Mouse (Mus musculus): ENCODE data around the gene P2rx7. TPM values are rescaled to one million over a fixed set of nuclear protein-coding genes. Genes with fewer than 3 reads are reported as not detected.

The P2rx7 gene
- polyA plus RNA-seq (2012; ENCODE audit: insufficient read depth, insufficient read length, low replicate concordance, missing spikeins), result not detected in 2 replicates

- H3K4me1 ChIP-seq (ENCODE audit: control insufficient read depth, insufficient read depth, low read length), result peaks cover 37% of the 10 kb centered on the region
- H3K4me3 ChIP-seq (ENCODE audit: insufficient read depth, low read depth, low read length), result peak within 1 kb of the TSS; percentile 33
- WGBS, result 33% methylated on average over 12 of the region's 12 CpGs
- H3K27ac ChIP-seq (ENCODE audit: insufficient read depth, low read depth, low read length), result peak within 1 kb of the TSS; percentile 68
- TF ChIP-seq POLR2A (IDR thresholded peaks at IDR 0.05; ENCODE audit: insufficient read depth, low read depth, low read length), result no peak
- no peak for TF ChIP-seq CTCF (IDR thresholded peaks at IDR 0.05; ENCODE audit: insufficient read depth, low read depth, low read length)
These were observed at the start of gene P2rx7 for GRCm38 (mm10) chr5:122643701-122644100. TSS of gene P2rx7 (plus strand) at chr5:122643911.

DNA sequence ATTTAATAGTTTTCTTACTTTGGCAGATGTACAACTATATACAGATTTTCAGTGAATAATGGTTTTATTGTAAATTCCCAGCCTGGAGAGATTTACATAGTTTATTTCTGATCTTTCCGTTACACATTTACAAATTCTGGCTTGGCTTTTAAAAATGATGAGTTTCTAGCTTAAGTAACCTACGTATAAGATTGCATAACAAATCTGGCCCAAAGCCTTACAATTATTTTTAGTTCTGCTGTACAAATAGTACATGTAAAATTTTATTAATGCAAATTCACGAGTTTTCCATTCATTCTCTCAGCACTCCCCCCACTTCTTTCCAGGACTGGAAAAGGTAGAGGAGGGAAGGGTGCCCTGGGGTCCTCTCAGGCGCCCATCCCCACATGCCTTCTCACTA, 48.2 kb upstream of the P2rx7 start:
- no peaks in the 10 kb centered on the region for H3K4me1 ChIP-seq (ENCODE audit: control insufficient read depth, insufficient read depth, low read length)
- H3K4me3 ChIP-seq (ENCODE audit: insufficient read depth, low read depth, low read length), result no peak overlapping the region
- TF ChIP-seq POLR2A (IDR thresholded peaks at IDR 0.05; ENCODE audit: insufficient read depth, low read depth, low read length) (no peak), CTCF (IDR thresholded peaks at IDR 0.05; ENCODE audit: insufficient read depth, low read depth, low read length) (no peak)
- no peak overlapping the region for H3K27ac ChIP-seq (ENCODE audit: insufficient read depth, low read depth, low read length)
- 85% methylated on average over 4 of the region's 4 CpGs for WGBS

DNA sequence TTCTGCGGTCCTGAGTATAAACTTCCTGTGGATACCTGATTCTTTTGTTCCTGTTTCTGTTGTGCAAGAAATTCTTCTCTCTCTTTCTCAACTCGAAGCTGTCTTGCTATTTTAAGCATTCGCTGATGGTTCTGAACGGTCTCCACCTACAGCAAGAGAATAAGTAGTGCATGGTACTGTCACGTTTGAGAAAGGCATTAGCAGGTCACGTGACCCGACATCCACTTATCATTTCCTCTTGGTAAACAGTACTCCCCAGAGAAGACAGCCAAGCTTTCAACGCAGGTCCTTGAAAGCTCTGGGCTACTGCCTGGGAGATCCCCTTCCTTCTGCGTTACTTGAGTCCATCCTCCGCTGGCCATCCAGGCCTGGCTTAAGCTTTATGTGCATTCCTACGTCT, 41.5 kb upstream of the P2rx7 start:
- 69% methylated on average over 11 of the region's 11 CpGs for WGBS
- no peak overlapping the region for H3K4me3 ChIP-seq (ENCODE audit: insufficient read depth, low read depth, low read length)
- H3K27ac ChIP-seq (ENCODE audit: insufficient read depth, low read depth, low read length), result no peak overlapping the region
- TF ChIP-seq CTCF (IDR thresholded peaks at IDR 0.05; ENCODE audit: insufficient read depth, low read depth, low read length), result no peak
- TF ChIP-seq POLR2A (IDR thresholded peaks at IDR 0.05; ENCODE audit: insufficient read depth, low read depth, low read length), result no peak
- peaks cover 3% of the 10 kb centered on the region for H3K4me1 ChIP-seq (ENCODE audit: control insufficient read depth, insufficient read depth, low read length)

DNA sequence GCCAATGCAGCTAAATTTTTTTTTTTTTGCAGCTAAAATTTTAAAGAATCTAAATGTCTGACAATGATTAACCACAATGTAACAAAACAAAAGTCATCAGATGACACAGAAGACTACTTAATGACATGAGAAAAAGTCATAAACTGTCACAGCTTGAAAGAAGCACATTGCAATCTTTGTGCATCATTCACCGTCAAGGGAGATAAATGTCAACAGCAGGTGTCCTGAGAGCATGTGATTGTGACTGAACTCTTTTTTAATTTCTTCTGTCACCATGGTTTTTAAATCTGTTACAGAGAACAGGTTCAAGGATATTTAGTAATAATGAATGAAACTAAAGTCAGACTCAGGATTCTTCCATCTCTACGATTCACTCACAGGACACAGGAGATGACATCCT, 38.8 kb upstream of the P2rx7 start:
- TF ChIP-seq CTCF (IDR thresholded peaks at IDR 0.05; ENCODE audit: insufficient read depth, low read depth, low read length), result no peak
- no peak for TF ChIP-seq POLR2A (IDR thresholded peaks at IDR 0.05; ENCODE audit: insufficient read depth, low read depth, low read length)
- Histone ChIP-seq H3K4me3 (ENCODE audit: insufficient read depth, low read depth, low read length) (no peak overlapping the region), H3K4me1 (ENCODE audit: control insufficient read depth, insufficient read depth, low read length) (peaks cover 3% of the 10 kb centered on the region), H3K27ac (ENCODE audit: insufficient read depth, low read depth, low read length) (no peak overlapping the region)
- 87% methylated on average over 2 of the region's 2 CpGs for WGBS

DNA sequence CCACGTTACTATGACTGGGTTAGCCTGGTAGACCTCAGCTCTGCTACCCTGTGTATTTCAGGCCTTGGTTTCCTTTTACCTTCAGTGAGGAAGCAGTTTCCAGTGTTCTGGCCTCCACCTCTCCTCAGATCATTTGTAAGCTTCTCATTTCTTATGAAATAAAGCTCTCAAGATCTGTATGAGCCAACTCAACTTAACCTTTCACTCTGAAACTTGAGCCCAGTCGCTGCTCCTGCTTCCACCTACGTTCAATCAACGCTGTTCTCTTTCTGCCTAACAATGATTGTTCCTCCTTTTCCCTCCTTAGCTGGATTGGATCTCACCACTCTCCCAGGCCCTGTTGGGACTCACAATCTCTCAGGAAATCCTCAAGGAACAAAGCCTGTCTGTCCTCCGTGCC, 32.1 kb upstream of the P2rx7 start:
- Histone ChIP-seq H3K4me3 (ENCODE audit: insufficient read depth, low read depth, low read length) (no peak overlapping the region), H3K4me1 (ENCODE audit: control insufficient read depth, insufficient read depth, low read length) (peaks cover 5% of the 10 kb centered on the region; the same call in 1 of the 2 replicates), H3K27ac (ENCODE audit: insufficient read depth, low read depth, low read length) (no peak overlapping the region; the same call in 1 of the 2 replicates)
- TF ChIP-seq POLR2A (IDR thresholded peaks at IDR 0.05; ENCODE audit: insufficient read depth, low read depth, low read length) (no peak), CTCF (IDR thresholded peaks at IDR 0.05; ENCODE audit: insufficient read depth, low read depth, low read length) (no peak)
- WGBS, result 54% methylated on average over 5 of the region's 5 CpGs

GRCm38 (mm10) chr5:122613908-122614732, 29.6 kb upstream of the P2rx7 start, which contains the start of gene Ift81:
TSS of gene Ift81 (minus strand) at chr5:122614518.
- peak within 1 kb of the TSS; percentile 89 for H3K27ac ChIP-seq (ENCODE audit: insufficient read depth, low read depth, low read length)
- peak; percentile 63; the same call in 1 of the 2 replicates for TF ChIP-seq POLR2A (IDR thresholded peaks at IDR 0.05; ENCODE audit: insufficient read depth, low read depth, low read length)
- no peak for TF ChIP-seq CTCF (IDR thresholded peaks at IDR 0.05; ENCODE audit: insufficient read depth, low read depth, low read length)
- whole genome bisulfite sequencing, result 1% methylated on average over 67 of the region's 67 CpGs
- peaks cover 5% of the 10 kb centered on the region; the same call in 1 of the 2 replicates for H3K4me1 ChIP-seq (ENCODE audit: control insufficient read depth, insufficient read depth, low read length)
- H3K4me3 ChIP-seq (ENCODE audit: insufficient read depth, low read depth, low read length), result peak within 1 kb of the TSS; percentile 90

DNA sequence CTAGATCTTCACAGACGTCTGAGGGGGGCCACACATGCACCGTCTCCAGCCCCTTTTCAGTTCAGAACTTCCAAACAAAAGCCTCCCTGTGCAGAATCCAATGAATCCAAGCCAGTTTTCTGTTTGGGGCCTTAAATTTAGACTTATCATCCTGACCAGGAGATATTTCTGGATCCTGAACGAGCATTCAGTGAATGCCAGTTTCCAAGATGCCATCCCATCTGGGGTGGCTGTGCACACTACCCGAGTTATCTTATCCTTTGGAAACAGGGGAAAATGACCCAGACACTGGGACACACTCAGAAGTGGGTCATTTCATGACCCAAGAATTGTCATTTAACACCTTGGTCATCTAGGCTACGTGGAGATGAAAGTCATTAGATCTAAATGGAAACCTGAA, 26.0 kb upstream of the P2rx7 start:
- Histone ChIP-seq H3K4me3 (ENCODE audit: insufficient read depth, low read depth, low read length) (no peak overlapping the region), H3K27ac (ENCODE audit: insufficient read depth, low read depth, low read length) (no peak overlapping the region; the same call in 1 of the 2 replicates), H3K4me1 (ENCODE audit: control insufficient read depth, insufficient read depth, low read length) (peaks cover 9% of the 10 kb centered on the region)
- TF ChIP-seq CTCF (IDR thresholded peaks at IDR 0.05; ENCODE audit: insufficient read depth, low read depth, low read length) (no peak), POLR2A (IDR thresholded peaks at IDR 0.05; ENCODE audit: insufficient read depth, low read depth, low read length) (no peak)
- WGBS, result 59% methylated on average over 5 of the region's 5 CpGs

DNA sequence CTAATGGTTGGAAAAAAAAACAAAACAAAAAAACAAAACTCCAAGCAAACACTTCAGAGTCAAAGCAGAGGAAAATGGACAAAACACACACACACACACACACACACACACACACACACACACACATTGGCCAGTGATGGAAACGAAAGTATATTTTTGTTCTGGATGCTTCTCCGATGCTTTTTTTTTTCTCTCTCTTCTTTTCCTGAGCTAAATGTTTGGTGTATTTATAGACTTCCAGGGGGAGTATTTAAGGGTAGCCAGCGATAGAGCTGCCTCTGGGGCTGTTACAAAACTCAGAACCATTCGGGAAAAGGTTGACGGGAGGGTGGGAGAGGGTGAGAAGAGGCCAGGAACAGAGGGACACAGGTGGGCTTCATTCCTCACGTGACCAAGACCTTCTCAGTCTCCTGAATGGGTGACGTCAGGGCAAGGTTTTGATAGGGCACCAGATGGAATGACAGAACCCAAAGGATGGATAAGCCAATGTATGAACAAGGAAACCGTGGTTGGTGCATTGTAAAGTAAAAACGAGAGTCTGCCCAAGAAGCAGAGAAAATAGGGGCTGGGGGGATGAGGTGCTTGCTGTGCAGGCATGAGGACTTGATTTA, 23.9 kb upstream of the P2rx7 start:
- WGBS, result 35% methylated on average over 9 of the region's 9 CpGs
- TF ChIP-seq POLR2A (IDR thresholded peaks at IDR 0.05; ENCODE audit: insufficient read depth, low read depth, low read length) (no peak), CTCF (IDR thresholded peaks at IDR 0.05; ENCODE audit: insufficient read depth, low read depth, low read length) (no peak)
- Histone ChIP-seq H3K4me3 (ENCODE audit: insufficient read depth, low read depth, low read length) (no peak overlapping the region), H3K4me1 (ENCODE audit: control insufficient read depth, insufficient read depth, low read length) (peaks cover 9% of the 10 kb centered on the region), H3K27ac (ENCODE audit: insufficient read depth, low read depth, low read length) (peak overlapping the region; percentile 55)

GRCm38 (mm10) chr5:122621376-122621886, 22.3 kb upstream of the P2rx7 start:
- 32% methylated on average over 7 of the region's 7 CpGs for WGBS
- TF ChIP-seq POLR2A (IDR thresholded peaks at IDR 0.05; ENCODE audit: insufficient read depth, low read depth, low read length) (no peak), CTCF (IDR thresholded peaks at IDR 0.05; ENCODE audit: insufficient read depth, low read depth, low read length) (no peak)

More at GRCm38 (mm10) chr5:122621376-122621886, 22.3 kb upstream of the P2rx7 start:
- Histone ChIP-seq H3K27ac (ENCODE audit: insufficient read depth, low read depth, low read length) (no peak overlapping the region), H3K4me3 (ENCODE audit: insufficient read depth, low read depth, low read length) (no peak overlapping the region), H3K4me1 (ENCODE audit: control insufficient read depth, insufficient read depth, low read length) (peaks cover 9% of the 10 kb centered on the region)

Data from olfactory bulb, adult 2 months (tissue).